Mouse (Mus musculus) natural killer cell, adult 2 months (primary cell): ENCODE data around the gene S100a4.
A peak's percentile ranks its signal among the peaks of the same experiment; 100 is the strongest.

Experiments used
- DNase-seq, 2 experiments: peaks; one replicate each; pipeline ENCODE4 v3.0.0; 2022; ENCODE audit warnings: low spot score in 2 of 2

The S100a4 gene

DNA sequence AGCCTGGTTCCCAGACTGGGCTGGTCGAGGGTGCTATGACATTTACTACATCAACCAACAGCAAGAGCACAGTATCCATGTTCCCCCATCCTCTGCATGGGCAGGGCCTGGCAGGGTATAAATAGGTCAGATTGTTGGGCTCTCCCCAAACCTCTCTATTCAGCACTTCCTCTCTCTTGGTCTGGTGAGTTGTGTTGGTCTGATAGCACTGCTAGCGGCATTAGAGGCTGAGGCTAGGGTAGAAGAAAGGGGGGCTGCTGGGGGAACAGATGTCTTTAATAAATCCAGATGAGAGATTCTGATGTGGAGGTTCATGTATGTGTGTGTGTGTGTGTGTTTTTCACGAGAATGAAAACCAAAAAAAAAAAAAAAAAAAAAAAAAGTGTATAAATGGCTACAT is at the start of gene S100a4:
TSS of gene S100a4 (plus strand) at position 149 of the 400 bp plus-strand sequence.
- DNase-seq = peak; percentile 47 to 60

DNA sequence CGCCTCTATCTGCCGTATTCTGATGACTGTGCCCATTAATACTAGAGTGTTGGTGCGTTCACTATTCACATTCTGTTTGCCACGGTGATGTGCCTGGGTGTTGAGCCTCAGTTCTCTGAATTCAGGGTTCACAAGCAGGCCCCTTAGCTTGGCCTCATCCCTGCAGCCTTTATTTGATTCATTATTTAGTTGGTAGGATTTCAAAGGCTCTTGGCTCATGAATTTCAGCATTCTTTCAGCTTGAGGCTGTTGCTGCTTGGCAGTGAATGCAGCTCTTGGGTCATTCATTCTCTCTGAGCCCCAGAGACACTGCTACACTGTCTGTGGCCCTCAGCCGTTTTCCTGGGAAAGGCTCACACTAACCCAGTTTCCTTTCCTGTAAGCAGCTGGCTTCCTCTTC is 47.6 kb upstream of the S100a4 start:
- no peak for DNase-seq

DNA sequence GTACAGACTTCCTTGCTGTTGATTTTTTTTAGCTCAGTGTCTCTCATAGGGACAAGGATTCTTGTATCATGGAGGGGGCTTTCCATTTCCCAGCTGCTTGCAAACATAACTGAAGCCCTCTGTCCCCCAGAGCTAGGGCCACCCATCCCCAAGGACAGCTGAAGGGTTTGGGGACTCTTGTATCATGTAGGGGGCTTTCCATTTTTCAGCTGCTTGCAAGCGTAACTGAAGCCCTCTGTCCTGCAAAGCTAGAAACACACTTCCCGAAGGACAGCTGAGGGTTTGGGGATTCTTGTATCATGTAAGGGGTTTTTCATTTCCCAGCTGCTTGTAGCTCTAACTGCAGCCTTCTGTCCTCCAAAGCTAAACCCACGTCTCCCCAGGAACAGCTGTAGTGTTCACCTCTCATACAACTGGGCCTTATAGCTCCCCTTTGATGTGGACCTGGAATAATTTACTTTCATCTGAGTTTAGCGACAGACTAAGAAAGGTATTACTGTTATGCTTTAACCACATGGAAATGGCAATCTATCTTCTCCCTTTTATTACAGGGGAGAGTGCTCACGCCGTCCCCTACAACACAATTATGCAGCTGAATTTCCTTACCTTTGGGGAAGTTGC is 43.5 kb upstream of the S100a4 start, which contains the start of gene S100a3:
TSS of gene S100a3 (plus strand) at position 571 of the 621 bp plus-strand sequence.
- DNase-seq = no peak

DNA sequence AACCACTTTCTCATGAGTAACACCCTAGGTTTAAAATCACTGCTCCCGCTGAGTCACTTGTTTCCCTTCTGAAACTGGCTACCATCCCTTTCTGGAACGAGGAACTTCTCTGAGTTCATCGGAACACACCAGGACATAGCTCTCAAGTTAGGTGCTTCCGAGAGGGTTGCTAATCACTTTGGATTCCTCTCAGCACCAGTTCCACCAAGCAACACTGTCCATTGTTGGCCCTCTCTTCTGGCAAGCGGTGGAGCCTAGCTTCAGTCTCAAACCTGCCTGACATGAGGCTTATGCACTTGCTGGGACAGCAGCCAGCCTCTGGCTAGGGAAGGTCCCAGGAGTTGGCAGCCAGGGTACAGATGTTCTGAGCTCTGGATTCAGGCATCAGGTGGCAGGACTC is 28.9 kb upstream of the S100a4 start:
- DNase-seq = no peak

DNA sequence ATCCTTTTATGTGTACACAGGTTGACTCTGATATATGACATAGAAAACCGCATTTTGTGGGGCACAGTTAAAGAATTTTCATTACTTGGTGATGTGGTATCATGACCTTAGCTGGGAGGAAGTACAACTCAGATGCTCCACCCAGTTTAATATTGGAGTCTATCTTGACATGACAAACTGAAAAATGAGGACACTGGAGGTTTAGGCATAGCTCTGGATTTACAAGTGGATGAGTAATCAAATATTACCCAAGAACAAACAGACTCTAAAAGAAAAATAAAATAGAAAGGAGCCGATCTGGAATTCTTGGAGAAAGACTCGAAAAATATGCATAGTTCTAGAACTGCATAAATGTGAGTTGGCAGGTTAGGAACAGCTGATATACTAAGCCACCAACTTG is 28.3 kb upstream of the S100a4 start:
- no peak for DNase-seq

DNA sequence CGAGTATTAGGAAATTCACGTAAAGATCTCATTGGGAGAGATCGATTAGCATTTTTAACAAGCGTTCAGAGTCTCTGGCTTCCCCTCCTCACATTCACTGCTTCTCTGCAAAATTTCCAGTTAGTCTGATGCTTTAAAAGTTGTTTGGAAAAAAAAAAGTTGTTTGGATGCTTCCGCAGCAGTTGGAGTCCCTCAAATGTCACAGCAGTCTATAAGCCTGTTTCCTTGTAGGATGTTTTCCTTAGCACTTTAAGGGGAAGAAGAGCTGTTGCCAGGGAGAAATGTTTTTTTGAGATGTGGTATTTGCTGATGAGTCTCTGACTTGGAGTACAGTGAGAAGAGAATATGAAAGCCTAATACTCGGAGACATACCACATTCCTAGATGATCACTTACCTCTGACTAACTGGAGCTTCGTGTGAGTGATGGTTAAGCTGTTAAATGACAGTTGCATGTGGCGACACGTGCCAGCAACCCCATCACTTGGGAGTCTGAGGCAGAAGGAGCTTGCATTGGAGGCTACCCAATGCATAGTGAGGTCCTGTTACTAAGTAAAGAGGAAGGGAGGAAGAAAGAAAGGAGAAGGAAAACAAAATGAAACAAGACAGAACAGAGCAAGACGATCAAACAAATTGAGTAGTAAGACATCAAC is 27.1 kb upstream of the S100a4 start:
- no peak for DNase-seq

DNA sequence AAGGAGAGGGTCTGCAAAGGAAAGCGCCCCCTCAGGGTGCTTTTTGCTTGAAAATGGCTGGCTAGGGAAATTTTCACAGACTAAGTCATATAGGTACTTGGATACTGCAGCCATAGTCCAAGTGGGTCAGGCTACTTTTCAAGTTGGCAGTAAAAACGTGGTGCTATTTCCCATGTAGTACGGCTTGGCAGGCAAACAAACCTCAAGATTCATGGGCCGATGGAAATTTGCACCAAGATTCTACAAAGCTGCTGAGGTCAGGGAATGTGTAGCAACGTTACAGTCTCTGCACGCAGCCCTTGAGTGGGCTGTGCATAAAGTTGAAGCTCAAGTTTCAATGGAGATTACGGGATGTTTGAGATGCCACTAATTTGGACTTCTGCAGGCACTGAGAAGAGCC is 24.1 kb upstream of the S100a4 start:
- DNase-seq = no peak

DNA sequence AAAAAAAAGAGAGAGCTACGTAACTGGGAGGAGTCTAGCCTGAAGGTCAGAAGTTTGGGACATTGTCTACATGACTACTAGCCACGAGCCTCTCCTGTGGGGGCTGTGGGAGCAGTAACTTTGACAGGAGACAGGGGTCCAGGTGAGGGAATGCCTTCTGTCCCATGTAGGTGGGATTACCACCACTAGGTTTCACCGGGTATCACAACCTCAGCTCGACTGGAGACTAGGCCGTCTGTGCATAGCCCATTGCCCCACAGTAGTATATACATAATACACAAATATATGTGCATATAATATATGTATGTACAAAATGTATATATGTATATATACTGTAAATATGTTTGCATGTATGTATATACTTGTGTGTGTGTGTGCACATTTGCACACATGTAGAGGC is 22.4 kb upstream of the S100a4 start:
- no peak for DNase-seq

DNA sequence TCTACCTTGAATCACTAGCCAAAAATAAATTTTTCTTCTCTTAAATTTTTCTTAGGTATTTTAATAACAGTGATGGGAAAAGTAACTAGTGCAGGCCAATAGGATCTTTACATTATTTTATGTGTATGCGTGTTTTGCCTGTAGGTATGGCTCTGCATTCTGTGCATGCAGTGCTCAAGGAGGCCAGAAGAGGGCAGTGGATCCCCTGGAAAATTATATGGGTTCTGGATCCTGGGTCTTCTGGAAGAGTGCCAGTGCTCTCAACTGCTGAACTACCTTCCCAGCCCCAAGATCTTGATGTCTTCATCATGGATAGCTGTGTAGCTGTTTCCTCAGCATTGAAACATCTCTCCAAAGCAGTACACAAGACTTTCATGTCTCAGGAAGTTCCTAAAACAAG is 21.4 kb upstream of the S100a4 start:
- no peak for DNase-seq

DNA sequence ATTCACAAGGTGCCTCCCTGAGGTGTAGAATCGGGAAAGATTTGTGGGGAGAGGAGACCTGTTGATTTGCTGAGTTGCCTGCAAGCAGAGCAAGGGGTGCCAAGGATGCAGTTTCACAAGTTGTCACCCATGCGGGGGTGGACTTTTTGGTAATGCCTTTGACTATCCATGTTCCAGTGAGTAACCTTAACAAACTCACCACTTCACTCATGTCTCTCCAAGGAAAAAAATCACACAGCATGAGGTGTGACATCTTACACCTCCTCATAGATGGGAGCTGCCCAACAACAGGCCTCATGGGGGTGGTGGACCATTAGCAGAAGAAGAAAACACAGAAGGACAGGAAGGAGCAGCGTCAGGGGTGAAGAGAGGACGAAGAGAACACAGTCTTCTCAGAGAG is 21.0 kb upstream of the S100a4 start:
- no peak for DNase-seq

DNA sequence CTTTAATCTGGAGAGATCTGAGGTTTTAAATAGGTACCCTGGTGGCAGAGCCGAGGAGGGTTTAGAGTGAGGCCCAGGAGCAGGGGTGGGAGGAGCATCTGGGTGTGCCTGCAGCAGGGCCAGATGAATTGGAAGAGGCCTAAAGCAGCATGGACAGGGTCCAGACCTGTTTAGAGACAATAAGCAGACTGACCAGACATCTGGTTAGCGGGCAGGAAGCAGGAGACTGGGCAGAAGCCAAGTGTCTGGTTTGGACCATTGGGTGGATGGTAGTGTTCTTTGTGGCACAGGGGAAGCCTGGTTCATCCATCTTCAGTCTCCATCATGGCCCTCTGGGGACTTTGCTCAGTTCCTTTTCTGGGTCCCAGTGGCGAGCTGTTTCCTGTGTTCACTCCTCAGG is 19.7 kb upstream of the S100a4 start:
- no peak for DNase-seq

DNA sequence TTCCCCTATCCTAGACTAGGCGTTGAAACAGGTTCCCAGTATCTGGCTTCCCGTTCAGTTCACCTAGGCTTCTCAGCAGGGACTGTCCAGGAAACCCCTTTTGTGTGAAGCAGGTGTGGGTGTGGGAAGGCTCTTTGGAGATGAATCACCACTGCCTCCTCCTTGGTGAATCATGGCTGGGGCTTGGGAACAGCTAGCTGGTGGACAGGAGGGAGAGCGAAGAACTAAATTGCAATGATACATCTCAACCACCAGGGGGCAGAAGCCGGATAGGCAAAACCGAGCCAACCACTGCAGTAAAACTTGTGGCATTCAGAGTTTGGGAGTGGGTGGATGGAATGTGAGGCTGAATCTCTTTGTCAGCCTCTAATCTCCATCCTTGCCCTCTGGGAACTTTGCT is 18.0 kb upstream of the S100a4 start:
- DNase-seq = peak; percentile 60 to 73

DNA sequence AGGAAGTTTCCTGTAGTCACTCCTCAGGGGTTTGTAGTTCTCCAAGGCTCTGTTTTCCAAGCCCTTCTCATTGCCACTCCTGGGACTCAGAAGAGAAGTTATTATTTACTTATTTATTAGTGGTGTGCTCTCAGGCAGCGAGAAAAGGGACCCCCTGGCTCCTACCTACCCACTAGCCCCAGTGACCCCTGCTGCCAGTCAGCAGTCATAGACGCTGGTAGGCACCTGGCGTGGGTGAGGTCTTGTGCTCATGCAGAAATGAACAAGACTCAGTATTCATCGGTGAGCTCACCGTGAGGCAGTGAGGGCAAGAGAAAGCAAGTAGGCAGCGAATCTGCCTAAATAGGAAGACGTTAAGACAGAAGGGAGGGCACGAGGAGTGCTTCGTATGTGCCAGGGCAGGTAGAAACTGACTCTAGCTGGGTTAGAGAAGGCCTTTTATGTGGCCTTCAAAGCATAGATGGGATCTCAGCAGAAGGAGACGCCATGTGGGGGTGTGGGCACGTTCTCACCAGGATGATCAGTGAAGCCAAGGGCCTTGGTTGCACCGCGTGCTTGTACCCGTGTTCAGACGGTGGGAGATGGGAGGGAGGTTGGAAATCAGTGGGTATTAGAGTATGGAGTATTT is 17.4 kb upstream of the S100a4 start:
- peak; percentile 37 to 45 for DNase-seq

DNA sequence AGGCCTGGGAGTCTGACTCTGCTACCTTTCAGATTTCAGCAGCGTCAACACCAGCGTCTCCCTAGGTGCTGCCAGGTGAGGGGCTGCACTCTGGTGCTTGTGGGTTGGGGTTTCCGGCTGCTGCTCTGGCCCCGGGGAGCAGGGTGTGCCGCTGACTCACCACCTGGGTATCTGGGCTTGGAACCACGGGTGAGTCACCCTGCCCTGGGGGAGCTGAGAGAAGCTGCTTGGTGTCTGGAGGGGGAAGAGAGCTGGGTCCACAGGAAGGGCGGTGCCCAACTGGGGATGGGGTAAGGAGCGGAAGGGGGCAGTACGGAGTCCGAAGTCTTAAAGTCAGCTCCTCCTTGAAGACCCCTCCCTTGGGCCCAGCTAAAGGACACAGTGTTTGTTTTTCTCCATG is 16.7 kb upstream of the S100a4 start:
- DNase-seq = peak; percentile 96 to 98

DNA sequence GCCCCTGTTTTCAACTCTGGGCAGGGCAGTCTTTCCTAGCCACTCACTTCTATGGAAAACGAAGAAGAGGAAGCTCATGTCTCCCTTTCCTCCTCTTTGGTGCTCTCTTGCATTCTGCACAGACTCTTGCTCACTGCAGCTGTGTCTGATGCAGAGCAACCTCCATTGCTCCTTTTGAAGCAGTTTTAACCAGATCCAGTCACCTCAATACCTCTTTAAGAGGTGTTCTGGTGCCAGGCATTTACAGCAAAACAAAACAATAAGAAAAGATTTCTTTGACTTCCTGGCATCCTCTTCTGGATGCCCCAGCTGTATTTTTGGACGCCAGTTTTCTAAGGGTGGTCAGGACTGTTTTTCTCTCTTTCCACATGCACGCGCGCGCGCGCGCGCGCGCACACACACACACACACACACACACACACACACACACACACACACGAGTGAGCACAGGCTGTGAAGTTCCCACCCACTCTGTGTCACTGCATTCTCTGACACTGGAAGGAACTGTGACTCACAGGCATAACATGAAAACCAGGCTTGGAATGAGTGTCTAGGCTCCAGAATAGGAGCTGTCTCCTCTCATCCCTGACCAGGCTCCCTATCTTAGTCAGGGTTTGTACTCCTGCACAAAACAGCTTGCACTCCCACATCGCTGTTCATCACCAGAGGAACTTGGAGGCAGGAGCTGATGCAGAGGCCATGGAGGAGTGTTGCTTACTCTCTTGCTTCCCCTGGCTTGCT is 16.0 kb upstream of the S100a4 start:
- DNase-seq = peak; percentile 61 to 65

DNA sequence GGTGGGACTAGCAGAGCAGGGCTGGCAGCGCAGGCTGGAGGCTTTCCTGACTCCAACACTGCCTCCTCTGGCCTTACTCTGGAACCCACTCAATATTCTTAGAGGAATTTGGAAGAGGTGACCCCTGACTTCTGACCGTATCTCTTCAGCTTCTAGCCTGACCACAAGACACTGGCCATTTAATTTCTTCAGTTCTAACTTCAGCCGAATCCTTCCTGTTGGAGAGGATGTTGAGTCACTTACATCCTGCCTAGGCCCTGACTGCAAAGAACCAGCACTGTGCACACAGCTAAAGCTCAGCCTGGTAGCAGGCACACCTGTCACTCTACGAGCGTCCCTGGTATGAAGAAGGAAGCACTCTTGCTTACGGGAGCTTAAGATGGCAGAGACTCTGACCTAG is 14.2 kb upstream of the S100a4 start:
- DNase-seq = peak; percentile 63 to 69

DNA sequence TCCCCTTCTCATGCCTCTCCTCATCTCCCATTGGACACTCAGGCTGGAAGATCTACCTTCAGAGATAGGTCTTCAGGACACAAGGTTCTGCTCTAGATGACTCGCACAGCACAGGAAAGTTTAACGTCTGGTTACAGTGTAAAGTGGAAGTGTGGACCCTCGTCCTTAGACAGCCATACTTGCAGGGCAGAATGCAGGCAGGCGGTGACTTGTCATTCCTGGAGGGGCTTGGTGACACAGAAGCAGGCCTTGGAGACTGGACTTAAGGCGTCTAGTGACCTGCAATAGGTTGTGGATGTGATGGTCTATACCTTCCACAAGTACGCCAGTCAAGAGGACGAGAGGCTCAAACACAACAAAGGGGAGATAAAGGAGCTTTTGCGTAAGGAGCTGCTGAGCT is 13.6 kb upstream of the S100a4 start, which contains the start of gene S100a2:
TSS of gene S100a2 (plus strand) at position 301 of the 400 bp plus-strand sequence.
- DNase-seq = no peak

DNA sequence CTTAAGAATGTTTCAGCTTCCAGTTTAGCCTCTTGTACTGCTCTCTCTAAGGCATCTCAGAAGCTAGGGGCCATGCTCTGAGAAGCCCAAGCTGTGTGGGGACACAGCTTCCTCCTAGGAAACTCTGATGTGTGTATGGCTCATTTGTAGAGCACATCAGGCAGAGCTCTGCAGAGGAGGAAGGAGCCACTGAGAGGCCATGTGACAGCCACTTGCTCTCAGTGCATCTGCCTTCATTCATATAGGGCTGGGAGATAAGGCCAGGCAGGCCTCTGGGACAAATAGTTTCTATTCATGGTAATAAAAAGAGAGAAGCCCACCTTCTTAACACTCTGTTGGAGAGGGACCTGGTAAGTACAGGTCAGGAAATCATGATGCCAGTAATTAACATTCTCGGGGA is 9.1 kb upstream of the S100a4 start:
- no peak for DNase-seq

DNA sequence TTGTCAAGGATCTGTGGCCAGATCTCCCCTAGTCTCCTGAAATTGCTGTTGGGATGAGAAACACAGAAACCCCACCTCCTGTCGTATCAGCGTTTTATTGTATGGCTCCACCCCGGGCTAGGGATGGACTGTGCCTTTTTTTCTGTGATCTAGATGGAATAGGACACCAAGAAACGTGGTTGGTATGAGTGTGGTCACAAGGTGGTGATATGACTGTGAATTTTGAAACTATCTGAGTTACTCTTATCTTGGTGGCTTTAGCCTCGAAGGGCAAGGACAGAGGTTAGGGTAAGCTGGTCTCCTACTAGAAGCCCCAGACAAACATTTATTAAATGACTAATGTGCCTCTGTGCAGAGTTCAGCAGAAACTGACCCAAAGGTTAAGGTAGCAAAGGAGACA is 8.0 kb upstream of the S100a4 start:
- no peak for DNase-seq

DNA sequence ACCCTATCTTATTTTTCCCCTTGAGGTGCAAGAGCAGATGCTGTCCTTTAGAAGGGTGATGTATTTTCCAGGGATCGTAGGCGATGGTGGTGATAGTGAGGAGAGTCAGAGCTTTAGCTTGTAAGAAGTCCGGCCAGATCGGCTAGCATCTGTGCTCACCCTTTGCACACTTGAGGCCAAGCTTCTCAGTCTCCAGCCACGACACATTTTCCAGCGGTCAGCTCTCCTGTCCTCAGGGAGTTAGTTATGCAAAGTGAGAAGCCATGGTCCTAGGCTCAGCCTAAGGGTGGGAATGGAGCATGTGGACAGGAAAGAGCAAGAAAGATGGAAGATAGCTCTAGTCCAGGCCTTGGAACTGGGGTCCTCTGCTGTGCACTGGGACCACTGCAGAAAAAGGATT is 6.8 kb upstream of the S100a4 start:
- DNase-seq = no peak

DNA sequence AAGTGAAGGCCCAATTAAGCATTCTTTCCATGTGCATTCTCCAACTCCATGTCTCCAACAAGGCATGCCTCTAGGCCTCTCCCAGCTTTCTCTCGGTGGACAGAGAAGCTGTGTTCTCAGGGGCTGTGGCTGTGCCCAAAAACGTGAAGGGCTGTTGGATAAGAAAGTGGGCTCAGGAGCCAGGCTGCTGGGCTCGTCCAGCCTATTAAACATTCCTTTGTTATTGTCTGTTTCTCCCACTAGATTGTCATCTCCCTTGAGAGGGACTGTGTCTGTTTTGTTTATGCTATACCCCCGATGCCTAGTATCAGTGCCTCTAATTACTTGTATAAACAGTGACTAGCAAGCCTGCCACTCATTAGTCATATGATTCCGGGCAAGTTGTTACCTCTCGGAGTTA is 5.8 kb upstream of the S100a4 start:
- no peak for DNase-seq

DNA sequence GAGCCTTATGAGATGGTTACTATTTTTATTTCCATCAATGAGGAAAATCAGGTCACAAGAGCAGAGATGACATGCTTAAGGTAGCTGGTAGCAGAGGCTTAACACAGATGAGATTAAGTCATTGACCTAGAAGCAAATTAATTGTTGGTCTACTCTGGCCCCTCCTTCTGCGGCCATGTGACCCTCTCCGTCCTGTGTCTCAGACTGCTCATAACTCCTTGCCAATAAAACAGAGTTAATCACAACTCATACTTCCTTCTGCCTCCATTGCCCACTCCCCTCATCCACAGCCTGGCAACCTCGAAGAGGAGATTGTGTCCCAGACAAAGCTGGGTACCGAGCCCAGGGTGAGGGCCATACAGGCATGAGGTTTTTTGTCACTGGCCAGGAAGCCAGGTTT is 5.4 kb upstream of the S100a4 start:
- peak in 1 of 2 experiments; percentile 32 for DNase-seq

DNA sequence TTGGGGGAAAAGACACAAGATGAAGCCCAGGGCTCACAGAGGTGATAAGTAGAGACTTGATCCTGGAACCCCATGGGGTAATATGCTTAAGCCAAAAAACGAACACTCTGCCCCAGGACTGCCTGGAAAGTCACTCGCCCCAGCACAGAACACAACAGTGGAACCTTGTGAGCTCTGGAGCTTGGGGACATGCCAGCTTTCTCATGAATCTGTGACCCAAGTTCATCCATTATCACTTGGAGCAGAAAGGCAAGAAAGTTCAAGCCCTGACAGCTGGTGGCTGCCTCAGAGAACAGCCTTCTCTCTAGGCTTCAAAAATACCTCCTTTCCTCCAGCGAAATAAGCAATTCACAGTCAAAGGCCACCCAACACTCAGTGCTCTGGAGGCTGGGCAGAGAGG is 4.2 kb upstream of the S100a4 start:
- DNase-seq = no peak
